ENCODE assay signal across 21 mouse cellular contexts in genomic region chr2:4609433-4609832, GRCm38 (mm10).
"Had no signal": no experiment of that assay in that cellular context is flagged by ENCODE, and none has a peak within 500 bp of the region (broad histone marks: within the 10 kb centered on the region; RNA-seq: fewer than 3 reads in every experiment).

No protein-coding gene starts in this region.

- H3K4me3 ChIP-seq: left cerebral cortex, adult 2 months; midbrain, embryonic 12.5 days; midbrain, embryonic 15.5 days; neural tube, embryonic 12.5 days; neural tube, embryonic 15.5 days had no signal

- H3K4me1 ChIP-seq: midbrain, embryonic 12.5 days; midbrain, embryonic 15.5 days; neural tube, embryonic 12.5 days; neural tube, embryonic 15.5 days had no signal

- H3K4me2 ChIP-seq: lung, embryonic 14.5 days; midbrain, embryonic 12.5 days; midbrain, embryonic 15.5 days; neural tube, embryonic 12.5 days; neural tube, embryonic 15.5 days had no signal

- H3K27ac ChIP-seq: left cerebral cortex, adult 2 months; liver, embryonic 14.5 days; macrophage; midbrain, embryonic 12.5 days; midbrain, embryonic 15.5 days; neural tube, embryonic 12.5 days; stomach, postnatal 0 days had no signal

- H3K27me3 ChIP-seq: midbrain, embryonic 12.5 days; midbrain, embryonic 15.5 days; neural tube, embryonic 12.5 days; neural tube, embryonic 15.5 days had no signal

- H3K9me3 ChIP-seq: midbrain, embryonic 12.5 days; midbrain, embryonic 15.5 days; neural tube, embryonic 12.5 days; neural tube, embryonic 15.5 days had no signal

- ATAC-seq: intestine, postnatal 0 days; lung, postnatal 0 days; midbrain, embryonic 15.5 days had no signal

- DNase-seq: kidney, adult 8-10 months; kidney, postnatal 10 days; kidney, postnatal 36 days; layer of hippocampus, postnatal 36 days; lung, embryonic 14.5 days; right cerebral cortex, adult 18-20 months; right cerebral cortex, postnatal 14 days; right cerebral cortex, postnatal 4 days; thymus, adult 2 months; thymus, postnatal 14 days; thymus, postnatal 4 days had no signal

- H3K9ac ChIP-seq: liver, embryonic 14.5 days; lung, embryonic 14.5 days; midbrain, embryonic 12.5 days; midbrain, embryonic 15.5 days; neural tube, embryonic 12.5 days; neural tube, embryonic 15.5 days had no signal
